Mouse (Mus musculus): ENCODE measurements around the gene Optn. TPM values are rescaled to one million over a fixed set of nuclear protein-coding genes. Genes with fewer than 3 reads are reported as not detected.
A peak's percentile ranks its signal among the peaks of the same experiment; 100 is the strongest.

Gene Optn
- polyA plus RNA-seq, 1 experiment from 2014 or later: 7.6 TPM

DNA sequence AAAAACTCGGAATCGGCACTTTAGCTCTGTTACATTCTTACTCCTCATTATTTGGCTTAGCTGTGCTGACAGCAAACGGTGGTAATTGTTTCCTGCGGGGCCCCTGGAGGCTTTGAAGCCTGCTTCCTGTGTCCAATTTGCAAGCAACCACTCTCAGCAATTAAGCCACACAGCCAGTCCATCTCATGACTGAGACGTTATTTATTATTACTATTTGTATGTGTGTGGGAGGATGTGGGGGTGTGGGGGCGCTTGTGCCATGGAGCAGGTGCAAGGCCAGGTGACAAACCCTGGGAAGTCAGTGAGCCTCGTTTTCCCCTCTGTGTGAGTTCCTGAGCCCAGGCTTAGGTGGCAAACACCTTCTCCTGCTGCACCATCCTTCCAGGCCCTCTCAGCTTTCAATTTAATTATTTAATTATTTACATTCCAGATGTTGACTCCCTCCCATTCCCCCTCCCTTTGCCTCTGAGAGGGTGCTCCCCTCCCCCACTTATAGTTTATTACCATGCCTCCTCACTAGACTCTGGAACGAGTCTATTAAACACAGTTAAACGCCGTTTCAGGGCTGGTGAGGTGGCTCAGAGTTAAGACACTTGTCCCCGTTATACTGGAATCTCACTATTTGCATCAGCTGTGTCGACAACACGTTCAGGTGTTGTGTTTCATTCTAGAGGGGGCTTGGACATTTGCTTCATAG lies 18.4 kb downstream of the Optn start:
- Histone ChIP-seq H3K4me1 (ENCODE audit: control insufficient read depth, insufficient read depth, low read length) (peaks cover 8% of the 10 kb centered on the region; the same call in 1 of the 2 replicates), H3K4me2 (replicated peaks; ENCODE audit: low read depth, low read length) (0 out of 2 replicates have a peak overlapping the region, but pooled peaks have one; percentile 3), H3K9ac (ENCODE audit: low read depth, low read length) (no peak overlapping the region), H3K4me3 (ENCODE audit: low read length) (no peak overlapping the region), H3K27ac (ENCODE audit: low read depth, low read length) (no peak overlapping the region), H3K27me3 (ENCODE audit: control insufficient read depth, insufficient read depth, low read length) (no peaks in the 10 kb centered on the region), H3K9me3 (ENCODE audit: control insufficient read depth, low read length) (no peaks in the 10 kb centered on the region), H3K36me3 (ENCODE audit: control insufficient read depth, insufficient read depth, low read length) (no peaks in the 10 kb centered on the region)
- 15% methylated on average over 13 of the region's 13 CpGs for WGBS
- peak; percentile 52; the same call in 1 of the 2 replicates for ATAC-seq (ENCODE audit: low FRiP score, low TSS enrichment)

DNA sequence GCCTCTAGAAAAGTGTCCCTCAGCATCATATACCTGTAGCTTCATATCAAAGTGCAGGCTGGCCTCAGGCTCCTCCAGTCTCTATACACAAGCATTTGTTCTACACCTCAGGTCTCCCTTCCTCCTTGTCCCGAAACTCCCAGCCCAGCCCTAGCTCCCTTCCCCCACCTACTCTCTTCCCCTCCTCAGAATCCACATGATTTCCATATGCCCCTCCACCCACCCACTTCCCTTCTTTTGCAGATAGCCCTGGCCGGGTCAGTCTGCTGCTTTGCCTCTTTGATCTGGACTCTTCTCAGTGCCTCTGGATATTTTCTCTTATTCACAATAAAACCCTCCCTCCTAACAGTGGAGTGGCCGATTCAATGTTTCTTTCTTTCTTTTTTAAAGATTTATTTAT lies 19.5 kb downstream of the Optn start:
- Histone ChIP-seq H3K9me3 (ENCODE audit: control insufficient read depth, low read length) (no peaks in the 10 kb centered on the region), H3K9ac (ENCODE audit: low read depth, low read length) (no peak overlapping the region), H3K36me3 (ENCODE audit: control insufficient read depth, insufficient read depth, low read length) (no peaks in the 10 kb centered on the region), H3K27ac (ENCODE audit: low read depth, low read length) (no peak overlapping the region), H3K4me1 (ENCODE audit: control insufficient read depth, insufficient read depth, low read length) (peaks cover 8% of the 10 kb centered on the region; the same call in 1 of the 2 replicates), H3K27me3 (ENCODE audit: control insufficient read depth, insufficient read depth, low read length) (no peaks in the 10 kb centered on the region), H3K4me2 (replicated peaks; ENCODE audit: low read depth, low read length) (no peak overlapping the region), H3K4me3 (ENCODE audit: low read length) (no peak overlapping the region)
- no peak for ATAC-seq (ENCODE audit: low FRiP score, low TSS enrichment)
- WGBS: 45% methylated on average over 3 of the region's 3 CpGs

DNA sequence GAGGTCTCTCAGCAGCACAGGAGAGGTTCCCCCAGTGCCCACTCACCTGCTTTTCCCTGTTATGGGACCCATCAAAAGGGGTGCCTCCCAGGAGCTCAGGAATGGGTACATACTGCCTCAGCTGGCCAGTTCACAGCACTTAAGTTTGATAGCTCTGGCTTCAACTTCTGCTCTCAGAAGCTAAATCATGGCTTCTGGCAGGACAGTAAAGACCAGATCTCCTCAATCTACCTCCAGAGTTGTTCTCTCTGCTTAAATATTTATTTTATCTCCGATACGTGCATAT lies 20.4 kb downstream of the Optn start:
- Histone ChIP-seq H3K4me2 (replicated peaks; ENCODE audit: low read depth, low read length) (no peak overlapping the region), H3K36me3 (ENCODE audit: control insufficient read depth, insufficient read depth, low read length) (no peaks in the 10 kb centered on the region), H3K27ac (ENCODE audit: low read depth, low read length) (no peak overlapping the region), H3K9me3 (ENCODE audit: control insufficient read depth, low read length) (no peaks in the 10 kb centered on the region), H3K27me3 (ENCODE audit: control insufficient read depth, insufficient read depth, low read length) (no peaks in the 10 kb centered on the region), H3K4me1 (ENCODE audit: control insufficient read depth, insufficient read depth, low read length) (peaks cover 8% of the 10 kb centered on the region; the same call in 1 of the 2 replicates), H3K4me3 (ENCODE audit: low read length) (no peak overlapping the region), H3K9ac (ENCODE audit: low read depth, low read length) (no peak overlapping the region)
- WGBS: 87% methylated on average over 2 of the region's 2 CpGs
- no peak for ATAC-seq (ENCODE audit: low FRiP score, low TSS enrichment)

DNA sequence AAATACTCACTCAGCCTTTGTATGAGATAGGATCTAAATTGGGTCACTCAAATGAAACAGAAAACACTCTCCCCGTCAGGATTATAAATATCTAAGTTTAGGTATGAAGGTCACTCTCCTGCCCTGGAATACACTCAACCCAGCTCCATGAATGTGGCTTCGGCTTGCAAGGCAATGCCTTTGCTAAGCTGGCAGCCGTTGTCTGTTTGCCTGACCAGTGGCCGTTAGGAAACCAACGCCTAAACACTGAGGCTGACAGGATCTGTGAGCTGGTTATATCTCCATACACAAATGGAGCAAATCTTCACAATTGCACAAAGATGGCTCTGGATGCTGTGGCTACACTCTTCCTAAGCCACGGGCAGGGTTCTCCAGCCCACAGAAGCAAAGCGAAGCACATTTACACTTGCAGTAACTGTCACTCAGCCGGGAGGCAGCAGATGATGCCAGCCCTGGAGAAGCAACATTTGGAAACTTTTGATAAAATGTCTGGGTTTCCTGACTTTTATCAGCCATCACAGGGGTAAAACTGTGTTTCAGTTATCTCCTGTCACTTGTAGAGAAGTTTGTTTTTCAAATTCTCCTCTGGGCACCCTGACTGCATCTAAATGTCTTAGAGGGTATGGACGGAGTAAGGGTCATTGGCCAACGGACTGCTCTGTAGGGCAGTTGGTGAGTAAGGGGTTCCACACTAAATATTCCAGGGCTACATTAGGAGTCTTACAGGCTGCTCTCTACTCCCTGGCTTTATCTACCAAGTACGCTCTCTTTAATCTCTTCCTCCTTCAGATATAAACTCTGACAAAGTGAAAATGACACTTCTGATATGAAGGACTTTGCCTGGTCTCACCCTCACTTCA lies 21.0 kb downstream of the Optn start:
- Histone ChIP-seq H3K27me3 (ENCODE audit: control insufficient read depth, insufficient read depth, low read length) (no peaks in the 10 kb centered on the region), H3K9me3 (ENCODE audit: control insufficient read depth, low read length) (no peaks in the 10 kb centered on the region), H3K27ac (ENCODE audit: low read depth, low read length) (no peak overlapping the region), H3K4me1 (ENCODE audit: control insufficient read depth, insufficient read depth, low read length) (peaks cover 8% of the 10 kb centered on the region; the same call in 1 of the 2 replicates), H3K4me3 (ENCODE audit: low read length) (no peak overlapping the region), H3K4me2 (replicated peaks; ENCODE audit: low read depth, low read length) (no peak overlapping the region), H3K36me3 (ENCODE audit: control insufficient read depth, insufficient read depth, low read length) (no peaks in the 10 kb centered on the region), H3K9ac (ENCODE audit: low read depth, low read length) (no peak overlapping the region)
- no peak for ATAC-seq (ENCODE audit: low FRiP score, low TSS enrichment)
- 74% methylated on average over 11 of the region's 11 CpGs for WGBS

DNA sequence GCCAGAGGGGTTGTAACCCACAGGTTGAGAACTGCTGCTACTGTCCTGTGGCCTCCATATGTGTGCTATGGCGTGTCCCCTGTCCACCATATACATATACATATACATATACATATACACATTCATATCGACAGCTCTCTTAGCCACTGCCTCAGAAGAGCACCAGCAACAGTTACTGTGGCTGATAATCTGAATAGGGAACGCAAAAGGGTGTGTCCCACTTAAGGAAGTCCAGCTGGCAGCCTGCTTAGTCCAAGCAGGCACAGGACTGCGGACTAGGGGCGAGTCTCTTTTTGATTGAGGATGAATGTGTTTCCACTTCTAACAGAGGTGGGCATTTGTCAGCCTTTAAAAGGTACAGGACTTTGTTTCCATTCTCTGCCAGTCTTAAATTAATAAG lies 22.0 kb downstream of the Optn start:
- Histone ChIP-seq H3K4me1 (ENCODE audit: control insufficient read depth, insufficient read depth, low read length) (peaks cover 8% of the 10 kb centered on the region; the same call in 1 of the 2 replicates), H3K27me3 (ENCODE audit: control insufficient read depth, insufficient read depth, low read length) (no peaks in the 10 kb centered on the region), H3K4me2 (replicated peaks; ENCODE audit: low read depth, low read length) (no peak overlapping the region), H3K36me3 (ENCODE audit: control insufficient read depth, insufficient read depth, low read length) (no peaks in the 10 kb centered on the region), H3K4me3 (ENCODE audit: low read length) (no peak overlapping the region), H3K9me3 (ENCODE audit: control insufficient read depth, low read length) (no peaks in the 10 kb centered on the region), H3K27ac (ENCODE audit: low read depth, low read length) (no peak overlapping the region), H3K9ac (ENCODE audit: low read depth, low read length) (no peak overlapping the region)
- WGBS: 83% methylated on average over 5 of the region's 5 CpGs
- ATAC-seq (ENCODE audit: low FRiP score, low TSS enrichment): no peak

DNA sequence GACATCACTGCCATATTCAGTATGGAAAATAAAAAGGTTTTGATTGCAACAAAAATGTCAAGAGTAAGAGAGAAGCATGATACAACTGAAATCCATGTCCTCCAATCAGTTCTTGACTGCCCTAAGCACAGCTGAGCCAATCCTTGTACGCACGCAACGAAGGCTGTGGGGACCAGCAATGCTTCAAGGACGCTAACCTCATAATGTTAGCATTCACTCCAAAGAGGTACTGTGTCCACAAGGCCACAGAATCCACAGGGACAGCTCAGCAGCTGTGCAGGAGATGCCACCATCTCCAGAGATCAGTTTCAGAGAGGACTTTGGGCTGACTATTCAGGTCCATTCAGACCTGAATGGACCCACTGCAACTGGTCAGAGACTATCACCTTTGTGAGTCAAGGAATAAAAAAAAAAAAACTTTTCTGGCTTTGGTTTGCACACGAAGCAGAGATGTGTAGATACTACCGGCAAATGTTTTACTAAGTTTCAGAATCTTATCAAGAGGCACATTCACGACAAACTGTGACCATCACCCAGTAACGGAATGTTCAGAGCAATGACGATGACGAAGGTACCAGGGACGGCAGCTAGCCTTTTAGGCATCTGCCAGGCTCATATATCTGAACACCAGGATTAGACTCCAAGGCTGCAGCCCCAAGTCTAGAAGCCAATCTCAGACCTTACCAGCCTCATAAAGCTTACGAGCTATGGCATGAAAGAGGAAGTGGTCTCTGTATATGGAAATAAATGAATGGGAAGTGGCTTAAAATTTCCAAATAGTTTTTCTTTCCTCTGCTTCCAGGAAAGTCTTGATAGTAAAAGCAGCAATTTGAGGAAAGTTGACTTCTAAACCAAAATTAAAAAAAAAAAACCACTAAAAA lies 23.3 kb downstream of the Optn start:
- no peak for ATAC-seq (ENCODE audit: low FRiP score, low TSS enrichment)

DNA sequence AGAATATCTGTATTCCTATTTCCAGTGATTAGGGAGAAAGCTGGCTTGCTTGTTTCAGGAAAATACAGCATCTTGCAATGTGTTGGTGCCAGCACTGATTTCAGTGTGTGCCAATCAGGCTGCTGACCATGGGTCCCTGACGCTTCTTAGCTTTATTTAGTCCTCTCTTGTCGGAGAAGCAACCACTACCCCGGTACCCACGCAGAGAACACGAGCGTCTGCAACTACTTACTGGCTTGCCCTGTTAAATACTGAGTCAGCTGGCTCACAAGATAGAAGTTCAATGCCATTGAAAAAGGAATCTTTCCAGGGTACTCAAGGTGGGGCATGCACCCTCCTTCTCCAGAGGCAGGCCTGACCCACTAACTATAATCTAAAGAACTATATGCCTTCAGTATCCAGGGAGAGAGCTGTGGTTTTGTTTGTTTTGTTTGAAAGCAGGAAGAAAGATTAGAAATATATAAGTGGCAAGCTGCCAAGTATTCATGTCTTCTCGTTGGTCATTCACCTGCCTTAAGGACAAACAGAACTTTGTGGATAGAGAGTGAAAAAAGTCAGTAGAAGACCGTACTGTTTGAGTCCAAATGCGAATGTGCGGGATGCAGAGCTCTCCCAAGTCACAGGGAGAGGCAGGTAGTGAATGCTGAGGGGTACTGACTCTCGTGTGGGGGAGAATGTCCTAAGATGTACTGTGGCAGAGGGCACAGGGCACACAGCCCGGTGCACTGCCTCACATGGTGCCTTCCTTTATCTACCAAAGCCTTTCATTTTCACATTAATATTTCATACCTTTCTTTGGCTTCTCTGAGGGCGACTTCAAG lies 24.3 kb downstream of the Optn start:
- Histone ChIP-seq H3K36me3 (ENCODE audit: control insufficient read depth, insufficient read depth, low read length) (no peaks in the 10 kb centered on the region), H3K9ac (ENCODE audit: low read depth, low read length) (no peak overlapping the region), H3K4me1 (ENCODE audit: control insufficient read depth, insufficient read depth, low read length) (no peaks in the 10 kb centered on the region), H3K4me3 (ENCODE audit: low read length) (no peak overlapping the region), H3K9me3 (ENCODE audit: control insufficient read depth, low read length) (no peaks in the 10 kb centered on the region), H3K27me3 (ENCODE audit: control insufficient read depth, insufficient read depth, low read length) (no peaks in the 10 kb centered on the region), H3K4me2 (replicated peaks; ENCODE audit: low read depth, low read length) (no peak overlapping the region), H3K27ac (ENCODE audit: low read depth, low read length) (no peak overlapping the region)
- 82% methylated on average over 13 of the region's 13 CpGs for WGBS
- no peak for ATAC-seq (ENCODE audit: low FRiP score, low TSS enrichment)

More for the DNA sequence above, 23.3 kb downstream of the Optn start:
- Histone ChIP-seq H3K36me3 (ENCODE audit: control insufficient read depth, insufficient read depth, low read length) (no peaks in the 10 kb centered on the region), H3K4me2 (replicated peaks; ENCODE audit: low read depth, low read length) (no peak overlapping the region), H3K4me3 (ENCODE audit: low read length) (no peak overlapping the region), H3K9me3 (ENCODE audit: control insufficient read depth, low read length) (no peaks in the 10 kb centered on the region), H3K9ac (ENCODE audit: low read depth, low read length) (no peak overlapping the region), H3K27me3 (ENCODE audit: control insufficient read depth, insufficient read depth, low read length) (no peaks in the 10 kb centered on the region), H3K27ac (ENCODE audit: low read depth, low read length) (no peak overlapping the region), H3K4me1 (ENCODE audit: control insufficient read depth, insufficient read depth, low read length) (peaks cover 7% of the 10 kb centered on the region; the same call in 1 of the 2 replicates)
- 87% methylated on average over 12 of the region's 12 CpGs for WGBS

DNA sequence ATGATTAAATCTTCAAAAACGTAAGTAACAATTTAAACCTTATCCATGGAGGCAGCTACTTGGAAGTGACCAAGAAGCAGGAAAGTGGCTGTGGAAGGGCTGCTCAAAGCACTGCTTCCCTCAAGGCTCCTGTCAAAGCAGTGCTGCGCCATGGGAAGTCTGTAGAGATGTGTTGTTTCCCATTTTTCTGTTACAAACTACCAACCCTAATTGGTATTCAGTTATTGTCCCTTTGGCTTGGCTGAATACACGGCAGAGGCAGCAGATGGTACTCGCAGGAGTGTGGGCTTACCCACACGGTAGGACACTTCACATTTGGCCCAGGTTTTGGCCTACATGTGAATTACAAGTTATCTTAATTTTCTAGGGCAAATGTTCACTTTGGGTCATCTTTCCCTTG lies 25.5 kb downstream of the Optn start:
- WGBS: 85% methylated on average over 5 of the region's 5 CpGs
- no peak for ATAC-seq (ENCODE audit: low FRiP score, low TSS enrichment)
- H3K27ac ChIP-seq (ENCODE audit: low read depth, low read length): no peak overlapping the region

More for the DNA sequence above, 25.5 kb downstream of the Optn start:
- no peaks in the 10 kb centered on the region for H3K4me1 ChIP-seq (ENCODE audit: control insufficient read depth, insufficient read depth, low read length)
- no peaks in the 10 kb centered on the region for H3K36me3 ChIP-seq (ENCODE audit: control insufficient read depth, insufficient read depth, low read length)
- no peak overlapping the region for H3K4me2 ChIP-seq (replicated peaks; ENCODE audit: low read depth, low read length)
- H3K27me3 ChIP-seq (ENCODE audit: control insufficient read depth, insufficient read depth, low read length): no peaks in the 10 kb centered on the region
- H3K4me3 ChIP-seq (ENCODE audit: low read length): no peak overlapping the region
- no peaks in the 10 kb centered on the region for H3K9me3 ChIP-seq (ENCODE audit: control insufficient read depth, low read length)
- no peak overlapping the region for H3K9ac ChIP-seq (ENCODE audit: low read depth, low read length)

Measured in kidney, embryonic 14.5 days (tissue).